Mouse (Mus musculus): Measurements from ENCODE around the gene 1700001C02Rik. TPM values are rescaled to one million over a fixed set of nuclear protein-coding genes. Genes with fewer than 3 reads are reported as not detected.

Gene 1700001C02Rik
- polyA plus RNA-seq, 1 experiment from 2014 or later, result not detected

- no peaks in the 10 kb centered on the region for H3K36me3 ChIP-seq (ENCODE audit: control insufficient read depth, insufficient read depth, low read length)
- 81% methylated on average over 13 of the region's 13 CpGs for WGBS (ENCODE audit: insufficient replicate concordance)
- no peak for ATAC-seq (replicated peaks; ENCODE audit: insufficient number of reproducible peaks, low FRiP score, low TSS enrichment)
- no peak overlapping the region for H3K4me3 ChIP-seq (ENCODE audit: low read depth, low read length)
- no peak overlapping the region for H3K27ac ChIP-seq (ENCODE audit: low read depth, low read length)
- no peaks in the 10 kb centered on the region for H3K4me1 ChIP-seq (ENCODE audit: control insufficient read depth, insufficient read depth, low read length)
- H3K27me3 ChIP-seq (ENCODE audit: control insufficient read depth, insufficient read depth, low read length), result peaks cover 3% of the 10 kb centered on the region; the same call in 1 of the 2 replicates
- H3K4me2 ChIP-seq, result no peak overlapping the region
- no peak overlapping the region for H3K9ac ChIP-seq (ENCODE audit: low read depth, low read length)
- H3K9me3 ChIP-seq (replicated peaks; ENCODE audit: control insufficient read depth, low read length), result no peaks in the 10 kb centered on the region
These were observed 21.4 kb upstream of the 1700001C02Rik start for GRCm38 (mm10) chr5:30444327-30444895.

- Histone ChIP-seq H3K4me3 (ENCODE audit: low read depth, low read length) (no peak overlapping the region), H3K4me2 (no peak overlapping the region), H3K9me3 (replicated peaks; ENCODE audit: control insufficient read depth, low read length) (no peaks in the 10 kb centered on the region), H3K4me1 (ENCODE audit: control insufficient read depth, insufficient read depth, low read length) (no peaks in the 10 kb centered on the region), H3K27me3 (ENCODE audit: control insufficient read depth, insufficient read depth, low read length) (peaks cover 15% of the 10 kb centered on the region), H3K27ac (ENCODE audit: low read depth, low read length) (no peak overlapping the region), H3K9ac (ENCODE audit: low read depth, low read length) (no peak overlapping the region), H3K36me3 (ENCODE audit: control insufficient read depth, insufficient read depth, low read length) (no peaks in the 10 kb centered on the region)
- 42% methylated on average over 6 of the region's 6 CpGs for WGBS (ENCODE audit: insufficient replicate concordance)
- no peak for ATAC-seq (replicated peaks; ENCODE audit: insufficient number of reproducible peaks, low FRiP score, low TSS enrichment)
These were observed 9.8 kb upstream of the 1700001C02Rik start for GRCm38 (mm10) chr5:30456056-30456455.

GRCm38 (mm10) chr5:30460155-30460554 lies 5.7 kb upstream of the 1700001C02Rik start:
- Histone ChIP-seq H3K4me2 (no peak overlapping the region), H3K4me3 (ENCODE audit: low read depth, low read length) (no peak overlapping the region), H3K9ac (ENCODE audit: low read depth, low read length) (no peak overlapping the region), H3K27ac (ENCODE audit: low read depth, low read length) (no peak overlapping the region), H3K9me3 (replicated peaks; ENCODE audit: control insufficient read depth, low read length) (no peaks in the 10 kb centered on the region), H3K27me3 (ENCODE audit: control insufficient read depth, insufficient read depth, low read length) (peaks cover 32% of the 10 kb centered on the region), H3K4me1 (ENCODE audit: control insufficient read depth, insufficient read depth, low read length) (no peaks in the 10 kb centered on the region), H3K36me3 (ENCODE audit: control insufficient read depth, insufficient read depth, low read length) (no peaks in the 10 kb centered on the region)
- no peak for ATAC-seq (replicated peaks; ENCODE audit: insufficient number of reproducible peaks, low FRiP score, low TSS enrichment)
- WGBS (ENCODE audit: insufficient replicate concordance), result 40% methylated on average over 4 of the region's 4 CpGs

GRCm38 (mm10) chr5:30461821-30462220 lies 4.0 kb upstream of the 1700001C02Rik start, which contains the start of gene Otof:
Gene Otof, minus strand, starts transcription at chr5:30461932.
- Histone ChIP-seq H3K9me3 (replicated peaks; ENCODE audit: control insufficient read depth, low read length) (no peaks in the 10 kb centered on the region), H3K4me1 (ENCODE audit: control insufficient read depth, insufficient read depth, low read length) (0 out of 2 replicates have a peak, but pooled peaks cover 4% of the 10 kb centered on the region), H3K4me3 (ENCODE audit: low read depth, low read length) (no peak within 1 kb of the TSS), H3K9ac (ENCODE audit: low read depth, low read length) (no peak within 1 kb of the TSS), H3K27me3 (ENCODE audit: control insufficient read depth, insufficient read depth, low read length) (peaks cover 42% of the 10 kb centered on the region), H3K4me2 (0 out of 2 replicates have a peak within 1 kb of the TSS, but pooled peaks have one; percentile 31), H3K27ac (ENCODE audit: low read depth, low read length) (no peak within 1 kb of the TSS), H3K36me3 (ENCODE audit: control insufficient read depth, insufficient read depth, low read length) (no peaks in the 10 kb centered on the region)
- no peak for ATAC-seq (replicated peaks; ENCODE audit: insufficient number of reproducible peaks, low FRiP score, low TSS enrichment)
- WGBS (ENCODE audit: insufficient replicate concordance), result 36% methylated on average over 12 of the region's 12 CpGs

GRCm38 (mm10) chr5:30466315-30466714 lies 468 bp downstream of the 1700001C02Rik start:
- 0 out of 2 replicates have a peak, but pooled peaks cover 4% of the 10 kb centered on the region for H3K4me1 ChIP-seq (ENCODE audit: control insufficient read depth, insufficient read depth, low read length)
- H3K4me2 ChIP-seq, result peak overlapping the region; percentile 60
- no peaks in the 10 kb centered on the region for H3K9me3 ChIP-seq (replicated peaks; ENCODE audit: control insufficient read depth, low read length)
- H3K4me3 ChIP-seq (ENCODE audit: low read depth, low read length), result peak overlapping the region; percentile 30; the same call in 1 of the 2 replicates
- 44% methylated on average over 9 of the region's 9 CpGs for WGBS (ENCODE audit: insufficient replicate concordance)
- no peak overlapping the region for H3K9ac ChIP-seq (ENCODE audit: low read depth, low read length)
- H3K27me3 ChIP-seq (ENCODE audit: control insufficient read depth, insufficient read depth, low read length), result peaks cover 25% of the 10 kb centered on the region
- no peak; the same call in 1 of the 2 replicates for ATAC-seq (replicated peaks; ENCODE audit: insufficient number of reproducible peaks, low FRiP score, low TSS enrichment)
- H3K36me3 ChIP-seq (ENCODE audit: control insufficient read depth, insufficient read depth, low read length), result no peaks in the 10 kb centered on the region
- no peak overlapping the region for H3K27ac ChIP-seq (ENCODE audit: low read depth, low read length)

GRCm38 (mm10) chr5:30470454-30470853 lies 4.6 kb downstream of the 1700001C02Rik start:
- Histone ChIP-seq H3K4me2 (no peak overlapping the region), H3K9me3 (replicated peaks; ENCODE audit: control insufficient read depth, low read length) (no peaks in the 10 kb centered on the region), H3K9ac (ENCODE audit: low read depth, low read length) (no peak overlapping the region), H3K27ac (ENCODE audit: low read depth, low read length) (no peak overlapping the region), H3K36me3 (ENCODE audit: control insufficient read depth, insufficient read depth, low read length) (no peaks in the 10 kb centered on the region), H3K4me3 (ENCODE audit: low read depth, low read length) (no peak overlapping the region), H3K27me3 (ENCODE audit: control insufficient read depth, insufficient read depth, low read length) (peaks cover 7% of the 10 kb centered on the region; the same call in 1 of the 2 replicates), H3K4me1 (ENCODE audit: control insufficient read depth, insufficient read depth, low read length) (0 out of 2 replicates have a peak, but pooled peaks cover 4% of the 10 kb centered on the region)
- no peak for ATAC-seq (replicated peaks; ENCODE audit: insufficient number of reproducible peaks, low FRiP score, low TSS enrichment)
- 46% methylated on average over 6 of the region's 6 CpGs for WGBS (ENCODE audit: insufficient replicate concordance)

GRCm38 (mm10) chr5:30472148-30472547 lies 6.3 kb downstream of the 1700001C02Rik start:
- no peak overlapping the region for H3K4me2 ChIP-seq
- H3K27me3 ChIP-seq (ENCODE audit: control insufficient read depth, insufficient read depth, low read length), result no peaks in the 10 kb centered on the region
- H3K9ac ChIP-seq (ENCODE audit: low read depth, low read length), result no peak overlapping the region
- H3K4me1 ChIP-seq (ENCODE audit: control insufficient read depth, insufficient read depth, low read length), result no peaks in the 10 kb centered on the region
- no peaks in the 10 kb centered on the region for H3K36me3 ChIP-seq (ENCODE audit: control insufficient read depth, insufficient read depth, low read length)
- H3K4me3 ChIP-seq (ENCODE audit: low read depth, low read length), result no peak overlapping the region
- H3K27ac ChIP-seq (ENCODE audit: low read depth, low read length), result no peak overlapping the region
- H3K9me3 ChIP-seq (replicated peaks; ENCODE audit: control insufficient read depth, low read length), result no peaks in the 10 kb centered on the region
- no peak for ATAC-seq (replicated peaks; ENCODE audit: insufficient number of reproducible peaks, low FRiP score, low TSS enrichment)
- WGBS (ENCODE audit: insufficient replicate concordance), result 42% methylated on average over 5 of the region's 5 CpGs

GRCm38 (mm10) chr5:30476534-30476933 lies 10.7 kb downstream of the 1700001C02Rik start:
- ATAC-seq (replicated peaks; ENCODE audit: insufficient number of reproducible peaks, low FRiP score, low TSS enrichment), result no peak

GRCm38 (mm10) chr5:30482319-30482718 lies 16.5 kb downstream of the 1700001C02Rik start:
- no peak for ATAC-seq (replicated peaks; ENCODE audit: insufficient number of reproducible peaks, low FRiP score, low TSS enrichment)
- Histone ChIP-seq H3K9ac (ENCODE audit: low read depth, low read length) (0 out of 2 replicates have a peak overlapping the region, but pooled peaks have one; percentile 2), H3K4me1 (ENCODE audit: control insufficient read depth, insufficient read depth, low read length) (no peaks in the 10 kb centered on the region), H3K4me3 (ENCODE audit: low read depth, low read length) (no peak overlapping the region), H3K9me3 (replicated peaks; ENCODE audit: control insufficient read depth, low read length) (no peaks in the 10 kb centered on the region), H3K4me2 (no peak overlapping the region), H3K36me3 (ENCODE audit: control insufficient read depth, insufficient read depth, low read length) (no peaks in the 10 kb centered on the region), H3K27me3 (ENCODE audit: control insufficient read depth, insufficient read depth, low read length) (0 out of 2 replicates have a peak, but pooled peaks cover 2% of the 10 kb centered on the region), H3K27ac (ENCODE audit: low read depth, low read length) (no peak overlapping the region)
- 17% methylated on average over 5 of the region's 5 CpGs for WGBS (ENCODE audit: insufficient replicate concordance)

More at GRCm38 (mm10) chr5:30476534-30476933, 10.7 kb downstream of the 1700001C02Rik start:
- no peaks in the 10 kb centered on the region for H3K9me3 ChIP-seq (replicated peaks; ENCODE audit: control insufficient read depth, low read length)
- no peaks in the 10 kb centered on the region for H3K4me1 ChIP-seq (ENCODE audit: control insufficient read depth, insufficient read depth, low read length)
- H3K4me2 ChIP-seq, result no peak overlapping the region
- H3K27ac ChIP-seq (ENCODE audit: low read depth, low read length), result no peak overlapping the region
- H3K36me3 ChIP-seq (ENCODE audit: control insufficient read depth, insufficient read depth, low read length), result no peaks in the 10 kb centered on the region
- no peaks in the 10 kb centered on the region for H3K27me3 ChIP-seq (ENCODE audit: control insufficient read depth, insufficient read depth, low read length)
- no peak overlapping the region for H3K9ac ChIP-seq (ENCODE audit: low read depth, low read length)
- WGBS (ENCODE audit: insufficient replicate concordance), result 35% methylated on average over 10 of the region's 10 CpGs
- H3K4me3 ChIP-seq (ENCODE audit: low read depth, low read length), result no peak overlapping the region

Measured in heart, embryonic 11.5 days (tissue).